Comparison of ENCODE assay signal across 11 mouse cellular contexts in the genomic region with DNA sequence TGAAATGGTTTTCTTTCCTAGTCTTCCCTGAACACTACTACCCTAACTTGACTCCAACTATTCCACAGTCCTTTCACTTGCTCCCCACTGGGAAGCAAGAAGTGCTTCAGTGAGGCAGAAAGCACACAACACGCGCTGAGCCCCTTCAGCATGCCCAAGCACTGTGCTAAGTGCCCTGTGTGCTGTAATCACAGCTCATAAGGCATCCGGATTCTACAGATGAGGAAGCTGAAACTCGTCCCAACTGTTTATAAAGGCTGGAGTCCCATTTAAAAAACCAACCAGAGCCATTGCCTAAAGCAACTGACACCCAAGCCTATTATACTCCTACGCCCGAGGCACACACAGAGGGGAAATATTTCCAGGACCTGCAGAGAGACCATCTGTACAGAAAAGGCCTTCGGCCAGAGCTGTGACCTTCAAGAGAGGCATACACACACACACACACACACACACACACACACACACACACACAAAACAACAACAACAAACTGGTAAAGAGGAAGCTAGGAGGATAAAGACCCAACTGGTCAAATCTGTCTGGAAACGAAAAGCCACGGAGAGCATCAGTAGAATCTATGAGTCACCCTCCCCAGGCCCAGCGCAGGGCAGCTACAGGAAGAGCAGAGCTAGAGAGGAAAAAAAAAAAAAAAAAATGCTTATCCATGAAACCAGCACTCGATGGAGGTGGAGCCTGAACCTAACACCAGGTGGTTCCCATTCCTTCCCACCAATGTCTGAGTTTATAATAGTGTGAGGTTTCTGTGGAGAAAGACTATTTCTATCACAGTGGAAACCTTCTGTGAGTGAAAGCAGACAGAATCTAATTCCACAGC.
DNase-seq lines count a peak whose midpoint lies in the region; ATAC-seq lines count a peak whose summit lies in the region.
"Had no signal": no experiment of that assay in that cellular context is flagged by ENCODE, and none has a peak within 500 bp of the region (broad histone marks: within the 10 kb centered on the region; RNA-seq: fewer than 3 reads in every experiment).

No protein-coding gene starts in this region.

- H3K4me1 ChIP-seq in heart, embryonic 16.5 days (ENCODE audit: control insufficient read depth, insufficient read depth, low read length): no peaks in the 10 kb centered on the region
- H3K4me1 ChIP-seq in lung, embryonic 16.5 days (replicated peaks; ENCODE audit: control insufficient read depth, insufficient read depth, low read length): no peaks in the 10 kb centered on the region
- H3K4me1 ChIP-seq in limb, embryonic 12.5 days (replicated peaks): peaks cover 13% of the 10 kb centered on the region
- H3K4me1 ChIP-seq in forebrain, embryonic 12.5 days: no peaks in the 10 kb centered on the region

- no peaks in the 10 kb centered on the region for H3K9me3 ChIP-seq in heart, embryonic 16.5 days (replicated peaks; ENCODE audit: control insufficient read depth, low read length)
- H3K9me3 ChIP-seq in lung, embryonic 16.5 days (ENCODE audit: control insufficient read depth, low read length): peaks cover 3% of the 10 kb centered on the region; the same call in 1 of the 2 replicates
- peaks cover 5% of the 10 kb centered on the region; the same call in 1 of the 2 replicates for H3K9me3 ChIP-seq in limb, embryonic 12.5 days
- H3K9me3 ChIP-seq in forebrain, embryonic 12.5 days: no peaks in the 10 kb centered on the region

- 0 out of 2 replicates have a peak, but pooled peaks have one; percentile 18 for ATAC-seq in heart, embryonic 16.5 days (replicated peaks; ENCODE audit: extremely low read depth, insufficient read depth, low FRiP score)
- ATAC-seq in lung, embryonic 16.5 days (ENCODE audit: low read depth): peak; percentile 61
- ATAC-seq in limb, embryonic 12.5 days (ENCODE audit: insufficient number of reproducible peaks, insufficient read depth, low FRiP score, low TSS enrichment, low read depth): peak; percentile 67; the same call in 1 of the 2 replicates
- ATAC-seq in megakaryocyte, adult 5-6 weeks (ENCODE audit: poor library complexity, severe bottlenecking): no peak
- no peak for ATAC-seq in forebrain, embryonic 12.5 days (ENCODE audit: low FRiP score)

- H3K4me3 ChIP-seq in heart, embryonic 16.5 days (ENCODE audit: low read length): no peak overlapping the region
- no peak overlapping the region for H3K4me3 ChIP-seq in lung, embryonic 16.5 days (ENCODE audit: low read length)
- no peak overlapping the region for H3K4me3 ChIP-seq in limb, embryonic 12.5 days (replicated peaks)
- no peak overlapping the region for H3K4me3 ChIP-seq in forebrain, embryonic 12.5 days (replicated peaks)
- H3K4me3 ChIP-seq: gastrocnemius, adult 2 months had no signal

- WGBS in heart, embryonic 16.5 days: 57% methylated on average over 11 of the region's 11 CpGs
- 57% methylated on average over 11 of the region's 11 CpGs for WGBS in lung, embryonic 16.5 days
- WGBS in limb, embryonic 12.5 days: 65% methylated on average over 11 of the region's 11 CpGs
- WGBS in forebrain, embryonic 12.5 days: 86% methylated on average over 11 of the region's 11 CpGs

- H3K27ac ChIP-seq in heart, embryonic 16.5 days (ENCODE audit: low read length): no peak overlapping the region
- H3K27ac ChIP-seq in lung, embryonic 16.5 days (ENCODE audit: low read length): no peak overlapping the region
- peak overlapping the region; percentile 54; the same call in 1 of the 2 replicates for H3K27ac ChIP-seq in limb, embryonic 12.5 days
- H3K27ac ChIP-seq in forebrain, embryonic 12.5 days: no peak overlapping the region
- H3K27ac ChIP-seq: gastrocnemius, adult 2 months had no signal

- no peak overlapping the region for H3K9ac ChIP-seq in heart, embryonic 16.5 days (ENCODE audit: low read length)
- no peak overlapping the region for H3K9ac ChIP-seq in lung, embryonic 16.5 days (ENCODE audit: low read length)
- no peak overlapping the region for H3K9ac ChIP-seq in limb, embryonic 12.5 days (replicated peaks)
- H3K9ac ChIP-seq in forebrain, embryonic 12.5 days: no peak overlapping the region

- no peak for DNase-seq in heart, adult 18-20 months
- DNase-seq in lung, postnatal 25 days (ENCODE audit: low spot score): no peak
- peak; percentile 95 for DNase-seq in cerebellum, adult 9-10 months
- DNase-seq: gastrocnemius, adult 2 months; heart, postnatal 36 days; spleen, adult 18-20 months had no signal

- no peaks in the 10 kb centered on the region for H3K27me3 ChIP-seq in heart, embryonic 16.5 days (ENCODE audit: control insufficient read depth, insufficient read depth, low read length)
- no peaks in the 10 kb centered on the region for H3K27me3 ChIP-seq in lung, embryonic 16.5 days (ENCODE audit: control insufficient read depth, insufficient read depth, low read depth, low read length)
- H3K27me3 ChIP-seq in limb, embryonic 12.5 days: no peaks in the 10 kb centered on the region
- H3K27me3 ChIP-seq in forebrain, embryonic 12.5 days: no peaks in the 10 kb centered on the region

- no peaks in the 10 kb centered on the region for H3K36me3 ChIP-seq in heart, embryonic 16.5 days (ENCODE audit: control insufficient read depth, insufficient read depth)
- H3K36me3 ChIP-seq in lung, embryonic 16.5 days (ENCODE audit: control insufficient read depth, insufficient read depth, low read length): no peaks in the 10 kb centered on the region
- H3K36me3 ChIP-seq in limb, embryonic 12.5 days: no peaks in the 10 kb centered on the region
- H3K36me3 ChIP-seq in forebrain, embryonic 12.5 days (replicated peaks): no peaks in the 10 kb centered on the region

- no peak overlapping the region for H3K4me2 ChIP-seq in heart, embryonic 16.5 days (ENCODE audit: low read depth, low read length)
- H3K4me2 ChIP-seq in lung, embryonic 16.5 days (ENCODE audit: low read depth, low read length): no peak overlapping the region
- no peak overlapping the region for H3K4me2 ChIP-seq in limb, embryonic 12.5 days
- H3K4me2 ChIP-seq in forebrain, embryonic 12.5 days: no peak overlapping the region

Comparison
In these comparisons a context has a peak if more than half of its experiments do, and no peak if none do; other contexts are left out.
1. ATAC-seq: peak in heart, embryonic 16.5 days (single experiment), lung, embryonic 16.5 days (single experiment) and limb, embryonic 12.5 days (single experiment); none in megakaryocyte, adult 5-6 weeks (single experiment) and forebrain, embryonic 12.5 days (single experiment).